1 mouse cellular context compared by ENCODE assay signal in the genomic region with DNA sequence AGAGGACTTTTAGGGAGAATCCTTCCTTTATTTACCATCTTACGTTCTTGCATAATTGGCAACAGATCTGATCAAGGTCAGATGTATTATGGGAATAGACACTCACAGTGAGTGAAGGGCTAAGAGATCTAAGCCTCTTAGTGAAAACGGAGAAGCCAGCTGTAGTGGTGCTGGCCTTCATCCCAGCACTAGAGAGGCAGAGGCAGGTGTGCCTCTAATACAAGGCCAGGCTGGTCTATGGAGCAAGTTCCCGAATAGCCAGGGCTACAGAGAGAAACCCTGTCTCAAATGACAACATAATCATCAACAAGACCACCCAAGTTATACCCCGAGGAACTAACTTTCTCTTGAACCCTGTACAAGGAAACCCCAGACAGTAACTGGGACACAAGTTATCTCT.
A peak's percentile ranks its signal among the peaks of the same experiment; 100 is the strongest.
TF ChIP-seq lines count a peak whose summit lies in the region.

No protein-coding gene starts in this region.

TF ChIP-seq in myocyte, 11 proteins besides CTCF, POLR2A, EP300 and RAD21:
- TF ChIP-seq MYOD1 (IDR thresholded peaks at IDR 0.05; ENCODE audit: control insufficient read depth in 1 of 3, insufficient read length in 2 of 3, low read depth in 2 of 3), result peak; percentile 99
- TF ChIP-seq SRF (IDR thresholded peaks at IDR 0.05; ENCODE audit: control insufficient read depth, insufficient read length, low read depth), result no peak
- TF ChIP-seq E2F4 (IDR thresholded peaks at IDR 0.05; ENCODE audit: insufficient read depth), result no peak
- TF ChIP-seq MAX (IDR thresholded peaks at IDR 0.05; ENCODE audit: low read depth), result no peak
- peak; percentile 51 for TF ChIP-seq TCF3 (IDR thresholded peaks at IDR 0.05; ENCODE audit: insufficient read length, low read depth)
- no peak for TF ChIP-seq CEBPB (IDR thresholded peaks at IDR 0.05; ENCODE audit: insufficient read depth, poor library complexity, severe bottlenecking)
- TF ChIP-seq POLR2AphosphoS2 (IDR thresholded peaks at IDR 0.05; ENCODE audit: insufficient read length, low read depth), result no peak
- TF ChIP-seq MYOG (IDR thresholded peaks at IDR 0.05; ENCODE audit: control insufficient read depth in 1 of 3, insufficient read depth in 1 of 3, insufficient read length in 2 of 3, low read depth in 2 of 3), result peak in 2 of 3 experiments; percentile 65 to 74
- no peak for TF ChIP-seq REST (IDR thresholded peaks at IDR 0.05; ENCODE audit: insufficient read depth, insufficient read length)
- TF ChIP-seq TCF12 (IDR thresholded peaks at IDR 0.05; ENCODE audit: insufficient read depth, poor library complexity, severe bottlenecking), result peak; percentile 67
- TF ChIP-seq USF1 (IDR thresholded peaks at IDR 0.05; ENCODE audit: low read depth), result no peak
